Mouse (Mus musculus): ENCODE results near the gene Prkag3.
A peak's percentile ranks its signal among the peaks of the same experiment; 100 is the strongest.

DNA sequence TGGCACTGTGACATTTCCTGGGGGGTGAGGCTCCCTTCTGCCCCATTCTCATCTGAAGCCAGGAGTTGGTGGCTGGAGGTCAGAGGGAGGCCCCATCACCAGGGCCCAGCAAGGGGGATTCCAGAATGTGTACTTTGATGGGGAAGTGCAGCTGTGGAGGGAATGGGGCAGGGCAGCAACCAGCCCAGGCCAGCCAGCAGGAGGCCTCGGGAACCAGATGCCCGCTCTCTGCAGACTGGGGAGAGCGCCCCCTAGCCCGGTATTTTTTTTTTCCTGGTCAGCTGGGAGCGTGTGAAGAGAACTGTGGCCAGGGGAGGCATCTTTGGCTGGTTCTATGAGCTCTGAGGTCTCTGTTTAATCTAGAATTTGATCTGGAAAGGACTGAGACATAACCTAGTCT, 26.8 kb upstream of the Prkag3 start:
- peak; percentile 31; the same call in 1 of the 2 replicates for TF ChIP-seq CTCF (conservative IDR thresholded peaks at IDR 0.05; ENCODE audit: insufficient read depth, insufficient read length, low read depth, low read length)
- no peak for TF ChIP-seq POLR2A (IDR thresholded peaks at IDR 0.05; ENCODE audit: low read depth, low read length)
